Mouse (Mus musculus) urinary bladder, postnatal 4 days (tissue): ENCODE results near the gene Fhl3.
"Not testable (repeated sequence)": the region's sequence is repeated elsewhere in the genome, so short reads cannot be mapped to it uniquely, and the experiment has no call there.

Source experiments
- DNase-seq, 2 experiments: peaks; one replicate each; pipeline ENCODE4 v3.0.0; 2021 to 2022; ENCODE audit warnings: low spot score in 2 of 2

Fhl3 gene

DNA sequence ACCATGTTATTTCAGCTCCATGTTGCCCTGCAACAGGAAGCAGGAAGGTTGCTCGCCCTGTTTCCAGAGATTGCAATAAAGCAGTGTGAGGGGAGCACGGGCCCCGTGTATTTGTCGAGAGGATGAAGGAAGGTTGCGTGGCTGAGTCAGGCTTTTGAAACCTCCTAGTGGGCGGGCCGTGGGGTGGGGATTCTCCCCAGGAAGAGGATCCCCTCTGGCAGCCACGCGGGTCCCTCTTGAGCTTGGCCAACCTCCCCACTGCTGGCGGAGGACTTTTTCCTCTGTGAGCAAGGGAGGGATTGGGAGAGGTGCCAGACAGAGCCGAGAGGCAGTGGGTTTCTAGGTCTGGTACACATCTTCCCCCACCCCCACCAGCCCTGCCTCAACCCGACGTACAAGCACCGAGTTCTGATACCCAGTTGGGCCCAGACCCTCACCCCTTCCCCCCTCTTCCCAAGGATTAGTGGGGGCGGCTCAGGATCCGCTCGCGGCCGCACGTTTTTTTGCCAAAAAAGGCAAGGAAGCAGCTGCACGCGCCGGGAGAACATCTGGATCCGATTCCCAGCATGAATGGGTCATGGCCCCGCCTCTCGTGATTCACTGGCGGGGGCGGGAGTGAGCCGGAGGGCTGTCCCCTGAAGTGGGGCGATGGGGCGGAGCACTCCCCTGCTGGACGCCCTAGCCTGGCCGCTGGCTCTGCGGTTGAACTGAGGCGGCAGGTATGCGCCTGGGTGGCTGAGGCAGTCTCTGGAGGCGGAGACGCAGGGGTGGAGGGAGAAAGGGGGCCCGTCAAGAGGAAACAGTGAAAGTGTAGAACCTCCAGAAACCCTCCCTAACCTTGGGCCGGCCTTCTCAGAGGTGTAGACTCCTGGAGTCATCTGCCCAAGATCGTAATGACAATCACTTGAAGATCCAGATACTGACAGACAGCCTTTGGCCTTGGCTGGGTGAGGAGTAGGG, 8.3 kb downstream of the Fhl3 start:
- peak; percentile 93 to 94 for DNase-seq

DNA sequence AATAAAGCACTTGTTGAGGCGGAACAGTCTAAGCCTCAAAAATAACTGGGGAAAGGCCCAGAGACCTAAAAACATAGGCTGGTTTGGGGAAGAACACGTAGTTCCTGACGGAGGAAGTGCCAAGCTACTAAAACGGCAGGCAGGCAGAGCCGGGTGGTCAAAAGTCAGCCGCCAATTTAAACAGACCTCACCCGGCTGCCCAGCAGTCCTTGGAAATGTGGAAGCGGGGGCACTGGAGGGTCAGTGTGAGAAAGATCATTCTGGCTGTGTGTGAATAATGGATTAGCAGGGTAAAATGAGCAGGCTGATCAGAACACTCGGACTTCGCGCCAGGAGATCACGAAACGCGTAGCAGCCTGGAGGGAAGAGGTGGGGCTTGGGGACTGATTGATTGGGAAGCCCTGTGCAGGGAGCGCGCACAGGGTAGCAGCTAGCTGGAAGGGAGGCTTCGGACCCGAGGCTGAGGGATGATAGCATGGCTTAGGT, 9.5 kb downstream of the Fhl3 start:
- DNase-seq: peak in 1 of 2 experiments; percentile 29

DNA sequence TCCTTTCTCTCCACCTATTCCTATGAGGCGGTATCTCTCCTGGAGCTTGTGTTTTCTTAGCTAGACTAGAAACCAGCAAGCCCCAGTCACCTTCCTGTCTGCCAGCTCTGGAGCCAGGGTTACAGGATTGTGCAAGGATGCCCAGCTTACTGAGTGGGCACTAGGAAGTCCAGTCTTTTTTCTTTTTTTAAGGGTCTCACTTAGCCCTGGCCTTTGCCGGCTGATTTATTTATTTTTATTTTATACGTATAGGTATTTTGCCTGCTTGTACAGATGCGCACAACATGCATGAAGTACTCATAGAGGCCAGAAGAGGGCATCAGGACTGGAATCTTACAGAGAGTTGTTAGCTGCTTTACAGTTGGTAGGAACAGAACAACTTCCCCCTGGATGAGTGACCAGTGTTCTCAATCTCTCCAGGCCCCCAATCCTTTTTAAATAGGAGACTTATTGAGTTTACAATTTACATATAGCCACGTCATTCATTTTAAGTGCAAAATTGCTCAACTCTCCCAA, 10.3 kb downstream of the Fhl3 start:
- no peak for DNase-seq

DNA sequence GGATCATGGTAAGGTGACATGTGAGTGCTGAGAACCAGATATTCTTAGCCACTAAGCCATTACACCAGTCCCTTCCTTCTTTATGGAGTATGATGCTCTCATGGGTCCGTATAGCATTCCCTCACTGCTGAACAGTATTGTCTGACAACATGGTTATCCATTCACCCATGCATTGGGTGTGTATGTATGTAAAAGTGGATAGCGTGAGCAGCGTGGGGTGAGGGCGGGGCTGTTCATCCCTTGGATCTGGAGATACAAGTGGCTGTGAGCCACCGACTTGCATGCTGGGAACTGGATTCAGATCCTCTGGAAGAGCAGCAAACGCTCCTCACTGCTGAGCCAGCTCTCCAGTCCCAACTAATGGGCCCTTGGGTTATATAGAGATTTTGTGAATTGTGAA, 12.1 kb downstream of the Fhl3 start:
- no peak for DNase-seq

DNA sequence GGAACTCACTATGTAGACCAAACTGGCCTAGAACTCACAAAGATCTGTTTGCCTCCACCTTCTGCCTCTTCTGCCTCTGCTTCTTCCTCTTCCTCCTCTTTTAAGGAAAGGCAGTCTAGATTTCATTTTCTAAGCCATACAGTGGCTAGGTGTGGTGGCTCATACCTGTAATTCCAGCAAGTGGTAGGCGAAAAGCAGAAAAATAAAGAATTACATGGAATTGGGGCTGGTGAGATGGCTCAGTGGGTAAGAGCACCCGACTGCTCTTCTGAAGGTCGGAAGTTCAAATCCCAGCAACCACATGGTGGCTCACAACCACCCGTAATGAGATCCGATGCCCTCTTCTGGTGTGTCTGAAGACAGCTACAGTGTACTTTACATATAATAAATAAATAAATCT, 13.3 kb downstream of the Fhl3 start:
- not testable (repeated sequence) for DNase-seq

DNA sequence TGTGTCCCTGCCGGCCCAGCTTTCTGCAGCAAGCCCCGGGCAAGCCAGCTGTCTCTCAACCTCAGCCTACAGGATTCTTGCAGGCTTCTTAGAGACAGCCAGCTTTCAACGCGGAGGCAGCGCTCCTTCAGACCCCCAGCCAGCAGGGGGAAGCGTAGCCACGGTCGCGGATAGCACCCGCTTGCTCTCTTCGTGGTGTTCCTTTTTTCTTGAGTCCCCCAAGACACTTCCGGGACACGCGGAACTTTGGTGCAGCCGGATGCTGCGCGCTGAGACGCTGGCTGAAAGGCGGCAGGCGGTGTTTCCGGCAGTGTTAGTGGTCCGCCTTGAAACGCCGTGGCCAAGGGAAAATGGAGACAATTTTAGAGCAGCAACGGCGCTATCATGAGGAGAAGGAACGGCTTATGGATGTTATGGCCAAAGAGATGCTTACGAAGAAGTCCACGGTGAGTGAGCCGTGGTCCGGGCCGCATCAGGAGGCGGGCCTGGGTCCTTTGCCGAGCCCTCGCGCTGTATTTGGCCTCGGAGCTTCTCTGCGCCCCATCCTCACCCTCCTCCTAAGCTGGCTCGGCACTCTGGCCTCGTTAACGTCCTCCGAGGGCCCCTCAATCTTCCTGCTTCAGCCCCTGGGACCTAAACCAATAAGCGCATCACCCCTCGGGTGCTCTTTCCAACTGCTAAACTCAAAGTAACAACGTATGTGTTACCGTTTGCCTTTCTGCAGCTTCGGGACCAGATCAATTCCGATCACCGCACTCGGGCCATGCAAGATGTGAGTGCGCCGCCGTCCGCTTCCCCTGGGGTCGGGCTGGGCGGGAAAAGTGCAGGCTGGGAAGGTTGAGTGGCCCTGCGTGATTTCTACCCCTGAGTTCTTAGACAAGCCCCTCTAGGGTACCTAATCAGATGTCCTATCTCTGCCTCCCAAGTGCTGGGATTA, 14.3 kb downstream of the Fhl3 start, which contains the start of gene Sf3a3:
Sf3a3 (plus strand) TSS at position 232 of the 937 bp plus-strand sequence.
- DNase-seq: peak; percentile 91 to 92

DNA sequence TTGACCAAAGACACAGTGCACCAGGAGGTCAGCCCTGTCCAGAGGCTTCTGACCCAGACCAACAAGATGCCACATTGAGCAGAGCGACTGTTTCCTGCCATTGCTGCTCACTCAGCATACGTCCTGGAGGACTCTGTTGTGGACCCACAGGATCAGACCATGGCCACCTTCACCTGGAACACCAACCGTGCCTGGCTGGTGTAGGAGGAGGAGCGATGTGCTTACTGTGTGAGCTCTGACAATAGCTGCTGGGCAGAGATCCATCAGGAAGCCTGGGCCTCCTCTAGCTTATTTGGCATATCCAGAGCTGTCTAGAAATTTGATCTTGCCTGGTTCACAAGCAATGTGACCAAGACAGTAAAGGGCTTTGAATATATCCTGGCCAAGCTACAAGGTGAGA, 18.6 kb downstream of the Fhl3 start:
- no peak for DNase-seq

DNA sequence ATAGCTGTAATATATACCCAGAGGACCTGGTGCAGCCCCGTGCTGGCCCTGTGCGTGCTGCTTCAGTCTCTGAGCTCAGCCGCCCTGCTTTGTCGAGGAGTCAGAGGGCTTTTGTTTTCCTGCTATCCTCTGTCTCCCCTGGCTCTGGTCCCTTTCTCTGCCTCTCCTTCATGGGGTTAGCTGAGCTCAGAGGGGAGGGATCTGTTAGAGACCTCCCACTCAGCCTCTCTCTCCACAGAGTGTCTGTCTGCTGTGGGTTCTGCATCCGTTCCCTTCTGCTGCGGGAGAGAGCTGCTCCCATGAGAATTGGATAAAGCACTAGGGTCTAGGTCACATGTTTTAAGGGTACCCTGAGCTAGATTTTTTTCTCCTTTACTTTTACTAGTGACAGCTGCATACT, 25.6 kb downstream of the Fhl3 start:
- DNase-seq: no peak

DNA sequence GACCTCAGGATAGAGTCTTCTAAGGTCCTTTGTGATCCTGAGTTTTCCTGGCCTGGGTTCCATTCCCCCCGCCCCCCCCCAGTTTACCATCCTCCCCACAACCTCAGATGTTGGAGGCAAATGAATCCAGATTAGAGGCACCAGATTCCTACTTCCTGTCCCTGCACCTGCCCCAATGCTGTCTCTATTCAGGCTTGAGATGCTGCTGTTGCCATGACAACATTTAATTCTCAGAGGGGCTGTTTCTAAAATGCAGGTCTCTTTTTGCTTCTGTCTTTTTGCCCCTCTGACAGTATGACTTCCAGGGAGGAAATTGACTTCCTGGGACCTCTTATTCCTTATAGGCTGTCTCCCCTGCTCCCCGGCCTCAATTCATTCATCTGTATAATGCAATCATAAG, 36.5 kb downstream of the Fhl3 start:
- no peak for DNase-seq

DNA sequence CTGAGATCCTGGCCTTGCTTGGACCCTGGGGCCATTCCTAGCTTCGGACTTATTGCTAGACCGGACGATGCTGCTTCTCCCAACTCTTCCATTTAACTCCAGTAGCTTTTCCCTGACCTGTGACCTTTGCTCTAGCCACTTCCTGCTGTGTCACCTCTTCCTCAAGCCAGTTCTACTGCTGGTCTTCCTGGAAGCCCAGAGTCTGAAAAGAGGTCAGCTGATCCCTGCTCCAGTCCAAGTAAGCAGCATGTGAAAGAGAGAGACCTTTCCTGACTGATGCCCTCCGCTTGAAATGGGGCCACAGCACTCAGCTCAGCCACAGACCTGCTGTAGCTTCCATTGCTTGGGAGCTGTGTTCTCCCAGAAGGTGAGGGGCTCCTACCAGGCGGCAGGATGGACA, 37.0 kb downstream of the Fhl3 start:
- no peak for DNase-seq

DNA sequence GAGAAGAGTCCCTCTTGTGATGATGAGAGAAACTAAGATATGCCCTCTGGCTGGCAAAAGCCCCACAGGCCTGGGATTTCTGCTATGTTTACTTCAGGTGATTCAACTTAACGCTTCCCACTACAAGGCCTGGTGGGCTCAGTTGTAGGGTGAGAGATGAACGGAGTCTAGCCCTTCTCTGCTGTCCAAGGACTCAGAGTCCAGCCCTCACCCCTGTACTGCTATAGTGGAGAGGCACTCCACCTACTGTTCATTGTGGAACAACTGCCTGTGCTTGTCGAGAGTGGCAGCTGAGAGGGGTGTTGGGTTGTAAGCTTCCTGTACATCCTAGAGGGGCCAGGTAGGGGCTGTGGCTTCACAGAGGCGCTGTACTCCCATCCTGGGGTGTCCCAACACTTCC, 37.5 kb downstream of the Fhl3 start:
- DNase-seq: no peak

DNA sequence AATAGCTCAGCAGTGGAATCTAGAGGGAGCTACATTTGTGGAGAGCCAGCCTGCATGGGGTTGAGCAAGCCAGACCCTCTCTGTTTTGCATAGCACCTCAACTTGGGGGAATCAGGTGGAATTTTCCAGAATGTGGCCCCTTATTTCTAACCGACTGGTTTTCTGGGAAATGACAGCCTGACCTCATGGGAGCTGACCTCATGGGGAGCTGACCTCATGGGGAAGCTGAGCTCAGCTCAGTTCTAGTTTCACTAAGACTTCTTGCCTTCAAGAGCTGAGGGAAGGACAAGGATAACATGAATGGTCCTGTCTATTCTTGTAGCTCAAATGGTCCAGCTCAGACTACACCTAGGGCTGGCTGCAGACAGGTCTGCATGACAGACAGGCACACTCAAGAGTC, 38.3 kb downstream of the Fhl3 start:
- no peak for DNase-seq

DNA sequence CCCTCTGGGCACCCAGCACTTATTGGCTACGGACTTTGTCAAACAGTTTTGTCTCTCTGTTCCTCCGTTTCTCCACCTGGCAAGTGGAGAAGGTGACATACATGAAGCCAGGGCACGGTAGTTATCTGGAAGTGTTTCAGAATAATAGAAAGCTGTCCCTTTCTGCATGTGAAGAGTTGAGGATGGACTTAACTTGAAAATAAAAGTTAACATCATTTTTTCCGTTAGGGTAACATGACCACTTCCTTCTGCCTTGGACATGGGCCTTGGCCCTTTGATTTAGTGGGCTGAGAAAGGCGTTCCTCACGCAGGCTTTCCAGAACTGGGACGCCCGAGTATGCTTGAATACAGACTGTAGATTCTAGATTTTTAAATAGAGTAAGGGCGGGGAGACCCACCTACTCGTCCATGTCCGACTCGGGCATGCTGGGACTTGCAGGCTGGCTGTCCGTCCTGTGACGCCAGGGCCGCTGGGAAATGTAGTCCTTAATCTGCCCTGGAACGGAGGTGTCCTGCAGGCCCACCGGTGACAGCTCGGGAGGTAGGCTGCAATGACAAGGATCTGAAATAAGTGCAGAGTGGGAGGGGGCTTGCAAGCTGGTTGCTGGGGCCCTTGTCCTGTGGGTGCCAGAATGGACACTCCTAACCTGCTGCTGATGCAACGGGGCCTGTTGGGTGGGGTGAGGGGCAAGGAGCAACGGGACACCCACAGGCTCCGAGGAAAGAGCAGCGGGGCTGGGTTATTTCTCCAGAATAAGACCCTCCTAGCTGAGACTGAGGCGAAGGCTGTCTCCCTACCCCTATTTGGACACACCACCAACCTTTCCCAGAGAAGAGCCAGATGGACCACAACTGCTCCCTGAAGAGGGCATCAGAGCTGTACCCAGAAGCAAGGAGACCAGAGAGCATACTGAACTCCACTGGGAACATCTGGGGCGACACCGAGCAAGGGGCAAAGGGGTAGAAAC, 41.2 kb downstream of the Fhl3 start, which contains the start of gene Inpp5b:
Inpp5b (plus strand) TSS at position 475 of the 968 bp plus-strand sequence.
- DNase-seq: peak; percentile 71 to 78

DNA sequence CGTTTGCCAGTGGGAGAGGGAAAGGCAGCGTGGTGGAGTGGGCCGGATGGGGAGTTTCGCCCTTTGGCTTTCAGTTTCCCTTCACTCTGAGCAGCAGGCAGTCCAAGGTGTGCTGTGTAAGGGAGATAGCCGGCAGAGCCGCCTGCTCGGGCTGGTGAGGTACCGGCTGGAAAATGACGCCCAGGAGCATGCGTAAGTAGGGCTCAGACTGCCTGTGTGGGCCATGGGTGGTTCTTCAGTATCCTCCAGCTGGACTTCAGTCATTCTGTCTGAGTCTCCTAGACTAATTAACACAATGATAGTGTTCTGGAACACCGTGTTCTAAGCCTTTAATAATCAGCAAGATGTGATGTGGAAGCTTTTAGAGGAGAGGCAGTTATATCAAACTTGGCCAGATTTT, 42.3 kb downstream of the Fhl3 start:
- no peak for DNase-seq

DNA sequence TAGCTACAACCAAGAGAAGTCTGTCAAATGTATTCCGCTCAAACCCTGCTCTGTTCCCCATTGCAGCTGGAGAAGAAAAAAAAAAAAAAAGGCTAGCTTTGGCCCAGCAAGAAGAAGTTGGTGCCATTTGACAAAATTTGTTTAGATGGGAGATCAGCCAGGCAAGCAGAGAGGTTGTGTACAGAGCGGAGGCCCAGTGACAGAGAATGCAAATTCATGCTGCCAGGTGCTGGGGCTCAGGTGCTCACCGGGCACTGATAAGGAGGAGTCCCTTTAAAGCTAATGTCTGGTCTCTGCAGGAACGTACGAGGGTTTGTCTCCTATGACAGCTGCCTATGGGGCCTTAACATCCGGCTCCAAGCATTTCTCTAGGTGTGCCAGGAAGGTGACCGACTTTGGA, 46.1 kb downstream of the Fhl3 start:
- no peak for DNase-seq

DNA sequence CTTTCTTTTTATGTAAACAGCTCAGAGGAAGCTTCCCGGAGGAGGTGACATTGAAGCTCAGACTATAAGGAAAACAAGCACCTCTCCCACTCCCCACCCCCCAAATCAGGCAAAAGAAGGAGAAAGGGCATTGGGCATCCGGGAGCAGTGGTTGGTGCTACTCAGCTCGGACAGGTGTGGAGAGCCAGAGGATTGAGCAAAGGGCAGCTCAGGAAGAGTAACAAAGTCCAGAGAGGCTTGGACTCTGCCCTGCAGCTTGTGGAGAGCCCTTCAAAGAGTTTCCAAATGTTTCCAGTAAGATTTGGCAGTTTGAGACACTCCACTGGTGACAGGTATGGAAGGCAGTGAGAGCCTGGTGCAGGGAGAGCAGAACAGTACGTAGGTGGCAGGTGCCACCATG, 47.4 kb downstream of the Fhl3 start:
- no peak for DNase-seq

DNA sequence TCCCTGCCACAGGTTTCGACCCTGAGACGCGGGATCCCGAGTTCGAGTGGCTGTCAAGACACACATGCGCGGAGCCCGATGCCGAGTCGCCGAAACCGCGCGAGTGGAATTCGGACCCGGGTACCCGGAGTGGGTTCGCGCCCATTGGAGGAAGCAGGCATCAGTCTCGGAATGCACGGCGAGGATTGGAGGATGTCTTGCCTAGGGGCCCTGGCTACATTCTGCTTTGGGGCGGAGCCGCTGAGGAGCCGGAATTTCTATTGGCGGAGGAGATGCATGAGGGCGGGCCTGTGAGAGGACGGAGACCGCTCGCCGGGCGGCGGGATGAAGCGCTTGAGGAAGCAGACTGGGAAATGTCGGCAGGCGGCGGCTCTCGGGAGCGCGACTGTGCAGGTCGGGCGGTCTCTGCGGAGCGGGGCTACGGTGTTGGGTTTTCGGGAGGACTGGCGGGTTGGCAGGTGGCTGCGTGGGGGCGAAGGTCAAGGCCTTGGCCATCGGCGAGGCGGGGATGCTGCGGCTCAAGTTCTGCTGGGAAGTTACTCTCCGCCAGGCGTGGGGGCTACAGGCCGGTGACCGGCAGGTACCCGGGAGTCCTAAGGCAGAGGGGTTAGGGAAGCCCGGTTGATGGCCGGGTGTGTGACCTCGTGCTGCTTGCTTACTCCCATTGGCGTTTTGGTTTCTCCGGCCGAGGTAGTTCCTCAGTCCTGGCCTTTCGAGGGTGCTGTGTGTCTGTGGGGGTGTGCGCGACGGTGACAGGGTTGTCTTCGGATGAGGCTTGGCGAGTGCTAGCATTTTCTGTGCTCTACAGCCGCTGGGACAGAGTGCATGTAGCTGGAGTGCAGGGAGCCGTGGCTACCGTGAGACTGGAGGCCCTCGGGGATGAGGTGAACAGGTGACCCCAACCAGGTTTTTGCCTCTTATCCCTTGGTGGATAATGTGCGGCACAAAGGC, 51.1 kb downstream of the Fhl3 start:
- DNase-seq: peak; percentile 97

DNA sequence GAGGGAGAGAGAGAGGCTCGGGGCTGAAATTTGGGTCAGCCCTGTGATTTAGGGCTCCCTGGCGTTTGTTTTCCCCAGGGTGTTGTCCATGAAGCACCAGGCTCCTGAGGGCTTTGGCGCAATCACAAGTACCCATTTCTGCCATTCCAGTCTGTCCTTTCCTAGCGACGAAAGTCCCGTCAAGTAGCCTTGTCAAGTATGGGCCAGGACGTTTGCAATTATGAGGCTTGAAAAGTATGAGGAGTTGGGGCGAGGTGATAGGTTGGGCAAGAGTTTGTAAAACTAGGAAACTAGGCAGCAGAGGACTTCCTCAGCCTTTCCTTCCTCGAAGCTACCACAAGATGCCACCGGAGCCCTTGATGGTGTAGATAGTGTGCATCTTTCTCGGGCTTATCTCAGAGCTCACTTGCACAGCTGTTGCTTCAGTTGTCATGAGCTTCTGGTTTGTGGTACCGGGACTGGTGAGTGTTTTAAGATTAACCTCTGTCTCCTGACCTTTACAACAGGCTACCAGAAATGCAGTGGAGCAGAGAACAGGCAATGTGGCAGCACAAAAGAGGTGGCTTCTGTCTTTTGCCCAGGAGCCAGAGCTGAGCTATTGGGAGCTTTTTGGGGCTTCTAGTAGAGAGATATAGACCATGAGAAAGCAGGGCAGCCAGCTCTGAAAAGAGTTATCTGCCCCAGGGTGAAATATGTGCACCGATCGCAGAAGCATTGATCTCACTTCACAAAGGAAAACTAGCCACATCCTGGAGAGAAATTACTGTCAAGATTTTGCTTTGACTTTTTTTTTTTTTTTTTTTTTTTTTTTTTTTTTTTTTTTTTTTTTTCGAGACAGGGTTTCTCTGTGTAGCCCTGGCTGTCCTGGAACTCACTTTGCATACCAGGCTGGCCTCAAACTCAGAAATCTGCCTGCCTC, 52.0 kb downstream of the Fhl3 start:
- DNase-seq: no peak

DNA sequence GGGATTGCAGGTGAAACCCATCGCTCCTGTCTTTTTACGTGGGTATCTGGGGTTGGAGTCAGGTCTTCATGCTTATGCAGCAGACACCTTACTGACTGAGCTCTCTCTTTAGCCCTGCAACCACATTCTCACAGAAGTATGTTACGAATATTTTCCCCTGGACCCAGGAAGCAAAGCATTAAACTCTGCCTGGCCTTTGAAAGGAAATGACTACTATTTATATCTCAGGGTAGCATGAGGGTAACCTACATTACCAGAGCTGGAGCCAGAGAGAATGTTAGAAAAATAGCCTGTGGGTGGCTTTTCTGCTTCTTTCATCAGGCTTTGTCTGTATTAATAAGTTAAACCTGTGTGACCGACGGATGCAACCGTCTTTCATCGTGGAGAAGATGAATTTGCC, 55.0 kb downstream of the Fhl3 start:
- no peak for DNase-seq
